Mouse (Mus musculus) Muller cell, postnatal 12 days (primary cell): ENCODE measurements around the gene Ext2.
A peak's percentile ranks its signal among the peaks of the same experiment; 100 is the strongest.

Source experiments
- DNase-seq: peaks from one replicate; pipeline ENCODE4 v3.0.0-alpha.2; 2015; ENCODE audit errors: inconsistent ontology term

Gene Ext2

GRCm38 (mm10) chr2:93741700-93742099, 80.7 kb downstream of the Ext2 start:
- no peak for DNase-seq

DNA sequence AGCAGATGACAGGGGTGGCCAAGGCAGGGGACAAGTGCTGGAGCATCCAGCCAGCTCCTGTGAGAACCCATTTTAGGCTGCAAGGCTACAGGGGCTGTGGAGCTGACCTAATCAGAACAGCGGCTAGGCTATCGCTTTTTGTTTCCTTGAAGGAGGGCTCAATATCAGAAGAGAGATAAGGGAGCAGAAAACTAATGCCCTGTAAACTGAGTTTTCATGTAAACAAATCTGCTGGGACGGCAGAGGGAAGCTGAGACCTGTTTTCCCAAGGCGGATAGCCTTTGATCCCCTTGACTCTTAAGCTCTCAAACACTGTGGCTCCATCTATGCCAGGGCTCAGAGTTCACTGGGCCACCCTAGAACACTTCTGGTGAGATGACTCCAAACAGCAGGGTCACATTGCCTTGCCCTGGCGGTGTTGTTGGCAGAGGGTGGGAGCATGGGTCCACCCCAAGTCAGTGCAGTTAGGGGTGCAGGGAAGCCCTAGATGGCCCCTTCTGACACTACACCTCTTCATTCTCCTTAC, 83.3 kb downstream of the Ext2 start:
- DNase-seq: no peak

DNA sequence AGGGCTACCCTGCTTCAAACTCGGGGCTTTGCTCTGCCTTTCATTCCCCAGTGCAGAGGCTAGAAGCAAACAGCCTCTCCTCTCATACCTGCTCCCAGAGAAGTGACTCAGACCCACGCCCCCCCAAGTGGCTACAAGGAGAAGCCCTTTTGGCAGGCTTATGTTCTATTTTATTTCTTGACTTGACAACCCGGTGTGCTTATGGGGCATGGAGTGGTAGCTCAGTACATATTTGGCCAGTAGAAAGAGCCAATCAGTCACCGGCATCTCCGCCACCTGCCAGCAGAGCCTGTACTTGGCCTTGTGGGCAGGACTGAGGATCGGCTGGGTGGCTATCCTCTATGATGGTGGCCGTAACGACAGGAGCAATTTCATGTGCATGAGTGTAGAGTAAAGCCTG, 85.2 kb downstream of the Ext2 start:
- no peak for DNase-seq

GRCm38 (mm10) chr2:93732658-93733057, 89.7 kb downstream of the Ext2 start:
- no peak for DNase-seq

GRCm38 (mm10) chr2:93729585-93729984, 92.8 kb downstream of the Ext2 start:
- DNase-seq: no peak

DNA sequence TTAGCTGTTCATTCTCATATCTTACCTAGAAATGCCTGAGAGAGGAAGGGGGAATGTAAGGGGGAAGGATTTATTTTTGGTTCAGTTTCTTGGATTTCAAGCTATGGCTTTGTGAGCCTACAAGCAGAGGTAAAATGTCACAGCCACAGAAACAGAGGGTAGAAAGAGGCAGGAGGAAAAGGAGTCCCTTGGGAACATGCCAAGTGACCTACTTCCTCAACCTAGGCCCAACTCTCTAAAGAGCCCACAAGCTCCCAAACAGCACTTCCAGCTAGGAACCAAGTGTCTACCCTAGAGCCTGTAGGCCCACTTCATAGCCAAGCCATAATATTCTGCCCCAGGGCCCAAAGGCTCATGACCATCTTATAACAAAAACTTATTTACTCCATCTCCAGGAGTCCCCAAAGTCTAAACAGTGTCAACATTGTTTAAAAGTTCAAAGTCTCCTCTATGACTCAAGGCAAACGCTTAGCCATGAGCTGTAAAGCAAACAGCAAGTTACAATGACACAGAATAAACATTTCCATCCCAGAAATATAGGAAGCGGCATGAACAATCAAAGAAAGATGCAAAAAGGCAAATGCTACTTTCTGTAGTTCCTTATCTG, 99.1 kb downstream of the Ext2 start:
- DNase-seq: no peak

- no peak for DNase-seq
These were observed 101.4 kb downstream of the Ext2 start for GRCm38 (mm10) chr2:93720956-93721355.

GRCm38 (mm10) chr2:93719792-93720675, 102.3 kb downstream of the Ext2 start:
- DNase-seq: no peak

GRCm38 (mm10) chr2:93713267-93713666, 109.1 kb downstream of the Ext2 start:
- DNase-seq: no peak

- DNase-seq: no peak
These were observed 110.9 kb downstream of the Ext2 start for GRCm38 (mm10) chr2:93711460-93711859.

- no peak for DNase-seq
These were observed 112.7 kb downstream of the Ext2 start for GRCm38 (mm10) chr2:93709696-93710095.

DNA sequence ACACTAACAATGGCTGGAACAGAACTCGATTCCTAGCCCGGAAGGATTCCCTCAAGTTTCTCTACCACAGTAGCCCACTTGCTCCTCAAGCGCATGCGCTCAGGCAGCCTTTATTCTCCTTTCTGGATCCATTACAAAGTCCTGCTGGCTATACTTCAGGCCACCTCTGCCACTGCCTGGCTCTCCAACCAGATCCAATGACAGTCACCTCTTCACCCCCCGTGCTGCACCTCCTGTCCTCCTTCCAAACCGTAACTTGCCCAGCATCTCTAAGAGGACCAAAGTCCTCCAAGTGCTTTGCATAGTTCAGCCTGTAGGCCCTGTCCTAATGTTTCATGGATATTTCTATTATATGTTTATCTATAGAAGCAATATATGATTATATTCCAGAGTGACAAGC, 113.1 kb downstream of the Ext2 start:
- no peak for DNase-seq

DNA sequence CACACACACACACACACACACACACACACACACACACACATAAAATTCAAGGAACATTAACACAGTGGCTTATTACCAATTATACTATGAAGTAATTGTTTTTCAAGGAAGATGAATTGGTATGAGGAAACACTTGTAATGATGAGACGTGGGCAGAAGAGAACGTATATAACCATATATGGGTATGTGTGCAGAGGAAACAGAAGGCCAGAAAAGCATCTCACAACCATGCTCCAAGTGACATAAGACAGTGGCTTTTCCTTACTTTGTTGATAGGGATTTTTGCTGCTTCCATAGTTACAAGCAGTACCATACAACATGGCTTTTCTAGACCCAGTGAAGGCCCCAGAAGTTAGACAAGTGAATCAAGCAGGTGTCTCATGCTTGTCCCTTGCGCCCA, 115.5 kb downstream of the Ext2 start:
- no peak for DNase-seq

DNA sequence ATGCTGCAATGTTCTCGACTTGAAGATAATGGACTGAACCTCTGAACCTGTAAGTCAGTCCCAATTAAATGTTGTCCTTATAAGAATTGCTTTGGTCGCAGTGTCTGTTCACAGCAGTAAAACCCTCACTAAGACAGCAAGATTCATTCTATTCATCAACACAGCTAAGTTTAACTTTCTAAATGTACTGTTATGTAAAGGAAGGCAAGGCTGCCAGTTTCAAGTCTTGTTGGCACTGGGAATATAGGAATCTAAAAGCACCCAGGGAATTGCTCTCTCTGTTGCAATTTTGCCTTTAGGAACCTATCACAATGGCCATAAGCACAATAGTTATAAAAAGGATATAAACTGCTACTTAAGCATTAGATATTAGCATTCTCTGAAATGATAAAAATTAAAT, 116.0 kb downstream of the Ext2 start:
- DNase-seq: no peak

- DNase-seq: no peak
These were observed 118.2 kb downstream of the Ext2 start for GRCm38 (mm10) chr2:93704195-93704594.

DNA sequence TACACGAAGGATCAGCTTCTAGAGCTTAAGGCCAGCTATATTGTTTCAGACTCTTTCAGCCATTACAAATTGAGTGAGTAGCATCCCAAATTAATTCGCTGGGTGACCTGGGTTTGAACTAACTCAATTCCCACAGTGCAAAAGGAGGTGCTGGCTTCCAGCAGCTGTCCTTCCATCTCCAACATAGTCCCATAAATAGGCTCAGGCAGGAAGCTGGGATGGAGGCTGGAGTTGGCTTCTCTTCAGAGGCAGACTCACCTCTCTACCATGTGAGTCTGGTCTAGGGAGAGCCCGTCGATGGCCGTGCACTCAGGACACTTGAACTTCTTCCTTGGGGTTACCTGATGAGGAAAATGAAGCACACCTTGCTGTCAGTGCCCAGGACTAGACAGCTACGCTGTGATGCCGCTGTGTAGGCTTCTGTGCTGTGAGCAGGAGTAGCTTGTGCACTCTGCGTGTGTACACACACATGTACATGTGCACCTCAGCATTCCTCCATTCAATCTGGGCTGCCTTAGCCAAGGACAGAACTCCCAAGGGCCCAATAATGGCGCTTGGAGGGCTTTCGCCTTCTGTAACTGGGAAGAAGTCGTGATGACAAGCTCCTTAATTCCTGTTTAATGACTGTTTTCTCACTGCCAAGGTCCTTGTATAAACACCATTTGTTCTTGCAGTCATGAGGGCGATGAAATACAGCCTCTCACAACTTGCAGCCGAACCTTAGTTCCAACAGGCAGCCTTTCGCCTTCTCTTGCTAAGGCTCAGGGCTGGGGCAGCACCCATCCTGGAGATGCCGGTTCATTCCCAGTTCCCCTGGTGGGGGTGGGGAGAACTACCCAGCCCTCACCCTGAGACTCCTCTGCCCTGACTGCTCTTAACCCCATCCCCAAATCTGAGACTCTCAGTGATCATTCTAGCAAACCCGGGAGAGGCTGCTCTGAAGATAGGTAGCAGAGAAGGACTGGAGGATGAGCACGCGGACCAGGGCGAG, 119.1 kb downstream of the Ext2 start:
- no peak for DNase-seq

GRCm38 (mm10) chr2:93699346-93699745, 123.0 kb downstream of the Ext2 start:
- no peak for DNase-seq

DNA sequence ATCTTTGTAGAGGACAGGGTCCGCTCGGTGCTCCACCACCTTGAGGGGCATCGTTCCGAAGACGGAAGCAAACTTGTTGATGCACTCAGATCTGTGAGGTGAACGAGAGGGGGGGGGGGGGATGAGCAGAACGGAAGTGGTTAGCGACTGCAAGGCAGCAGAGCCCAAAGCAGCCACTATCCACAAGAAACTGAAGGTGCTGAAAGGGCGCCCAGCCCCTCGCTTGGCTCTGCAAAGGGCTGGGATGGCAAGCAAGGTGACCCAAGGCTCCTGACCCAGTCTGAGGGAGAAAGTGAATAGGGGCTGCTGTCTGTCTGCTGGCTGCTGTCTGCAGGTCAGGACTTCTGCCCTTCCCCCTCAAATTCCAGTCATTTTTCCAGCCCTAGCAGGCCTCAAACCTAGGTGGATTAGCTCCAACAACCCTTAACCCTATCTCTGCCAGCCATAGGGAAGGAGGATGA, 126.2 kb downstream of the Ext2 start:
- DNase-seq: peak; percentile 72

- no peak for DNase-seq
These were observed 129.3 kb downstream of the Ext2 start for GRCm38 (mm10) chr2:93693101-93693500.

GRCm38 (mm10) chr2:93690064-93690930, 132.1 kb downstream of the Ext2 start:
- no peak for DNase-seq

GRCm38 (mm10) chr2:93683674-93684073, 138.7 kb downstream of the Ext2 start:
- peak; percentile 14 for DNase-seq
